Mouse (Mus musculus): ENCODE measurements around the gene Tax1bp3.

The Tax1bp3 gene

DNA sequence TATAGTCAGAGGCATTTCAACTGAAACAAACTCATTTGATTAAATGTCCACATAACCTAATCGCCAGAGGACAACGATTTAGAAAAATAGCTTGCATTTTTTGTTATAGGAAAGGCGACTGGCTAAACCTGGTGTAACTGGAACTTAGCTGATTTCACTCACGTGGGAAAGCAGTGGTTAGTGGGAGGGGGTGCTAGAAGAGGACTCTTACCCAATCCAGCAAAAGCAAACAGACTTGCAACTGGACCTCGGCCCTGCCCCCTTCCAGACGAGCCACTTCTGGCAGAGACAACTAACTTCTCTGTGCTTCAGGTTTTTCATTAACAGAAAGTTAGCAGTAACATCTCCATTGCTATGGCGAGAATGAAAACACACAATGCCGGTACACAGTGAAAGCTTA is 1.3 kb upstream of the Tax1bp3 start:
- no peak for DNase-seq (ENCODE audit: low spot score in 2 of 2)

GRCm38 (mm10) chr11:73176186-73176585 is 697 bp upstream of the Tax1bp3 start:
- no peak for DNase-seq (ENCODE audit: low spot score in 2 of 2)

DNA sequence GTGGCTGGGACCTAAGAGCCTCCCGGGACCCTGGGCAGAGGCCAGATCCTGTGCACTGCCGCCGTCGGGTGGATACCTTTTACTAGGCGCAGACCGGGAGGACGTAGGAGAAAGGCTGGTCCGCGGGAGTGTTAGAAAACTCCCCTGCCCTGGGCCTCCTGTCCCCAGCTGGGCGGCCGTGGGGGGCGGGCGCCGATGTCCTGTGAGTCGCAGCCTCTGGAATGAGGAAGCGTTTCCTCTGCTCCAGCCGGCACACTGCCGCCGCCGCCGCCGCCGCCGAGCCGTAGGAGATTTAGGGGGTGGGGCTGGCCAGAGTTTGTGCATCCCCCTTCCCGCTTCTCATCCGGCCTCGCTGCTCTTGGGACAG is 609 bp downstream of the Tax1bp3 start:
- DNase-seq (ENCODE audit: low spot score in 2 of 2): no peak

GRCm38 (mm10) chr11:73177895-73178294 is 1.0 kb downstream of the Tax1bp3 start:
- no peak for DNase-seq (ENCODE audit: low spot score in 2 of 2)

DNA sequence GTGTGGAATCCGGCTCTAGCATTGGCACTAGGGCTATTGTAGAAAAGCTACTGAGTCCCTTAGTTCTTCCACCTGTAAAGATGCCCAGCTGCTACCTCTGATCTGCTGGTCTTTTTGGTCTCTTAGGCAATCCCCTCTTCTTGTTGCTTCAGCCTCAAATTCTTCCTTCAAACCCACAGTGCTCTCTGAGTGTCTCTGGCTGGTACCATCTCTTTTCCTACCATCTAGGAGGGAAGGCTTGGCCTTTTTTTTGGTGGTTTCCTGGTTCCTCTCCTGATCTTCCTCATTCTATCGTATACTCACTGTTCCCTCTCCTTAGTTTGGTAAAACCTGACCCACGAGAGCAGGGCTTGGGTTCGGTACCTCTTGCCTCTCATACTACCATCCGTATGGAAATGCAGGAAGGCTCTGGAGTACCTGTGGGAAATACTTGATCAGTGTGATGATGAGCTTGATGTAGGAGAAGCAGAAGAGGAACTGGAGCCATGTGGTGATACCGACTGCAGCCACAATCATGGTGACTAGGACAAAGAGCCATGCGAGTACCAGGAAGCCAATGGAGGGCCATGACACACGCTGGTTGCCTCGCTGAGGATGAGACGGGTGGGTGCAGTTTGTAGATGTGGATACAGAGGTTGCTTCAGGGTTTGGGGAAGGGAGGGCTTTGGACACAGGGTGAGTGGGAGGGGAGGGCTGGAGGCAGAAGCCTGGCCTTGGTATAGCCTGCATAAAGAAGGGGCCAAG is 9.2 kb downstream of the Tax1bp3 start:
- DNase-seq (ENCODE audit: low spot score in 2 of 2): no peak

DNA sequence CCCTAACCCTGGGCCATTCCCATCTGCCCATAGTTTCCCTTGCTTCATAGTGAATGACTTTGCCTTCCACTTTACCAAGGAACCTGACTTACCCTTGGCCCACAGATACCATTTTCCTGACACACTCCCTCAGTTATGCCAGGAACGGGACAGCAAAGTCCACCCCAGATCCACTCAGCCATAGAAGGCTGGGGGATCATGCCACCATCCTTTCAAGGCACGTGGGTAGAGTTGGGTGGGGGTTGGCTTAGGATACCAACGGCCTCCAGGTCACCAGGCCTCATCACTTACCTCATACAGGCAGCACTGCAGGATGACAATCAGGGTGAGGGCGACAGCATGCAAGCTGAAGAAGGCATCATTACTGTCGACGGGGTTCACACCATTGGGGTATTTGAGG is 10.3 kb downstream of the Tax1bp3 start:
- DNase-seq (ENCODE audit: low spot score in 2 of 2): no peak

- no peak for DNase-seq (ENCODE audit: low spot score in 2 of 2)
Measured at GRCm38 (mm10) chr11:73193047-73193446, 16.2 kb downstream of the Tax1bp3 start.

DNA sequence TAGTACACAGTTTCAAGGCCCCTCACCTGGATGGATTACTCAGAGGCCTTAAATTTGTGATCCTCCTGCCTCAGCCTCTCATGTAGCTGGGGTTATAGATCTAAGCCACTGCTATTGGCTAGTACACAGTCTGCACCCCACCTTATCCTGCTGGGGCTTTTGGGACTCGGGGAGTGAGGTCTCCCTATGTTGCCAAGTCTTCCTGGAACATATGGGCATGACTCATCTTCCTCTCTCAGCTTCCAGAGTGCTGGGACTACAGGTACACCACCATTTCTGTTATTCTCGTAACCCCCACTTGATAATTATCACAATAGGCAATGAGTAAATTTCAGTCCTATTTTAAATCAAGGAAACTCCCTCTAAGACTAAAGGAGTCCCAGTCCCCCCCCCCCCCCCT is 17.6 kb downstream of the Tax1bp3 start:
- DNase-seq (ENCODE audit: low spot score in 2 of 2): no peak

DNA sequence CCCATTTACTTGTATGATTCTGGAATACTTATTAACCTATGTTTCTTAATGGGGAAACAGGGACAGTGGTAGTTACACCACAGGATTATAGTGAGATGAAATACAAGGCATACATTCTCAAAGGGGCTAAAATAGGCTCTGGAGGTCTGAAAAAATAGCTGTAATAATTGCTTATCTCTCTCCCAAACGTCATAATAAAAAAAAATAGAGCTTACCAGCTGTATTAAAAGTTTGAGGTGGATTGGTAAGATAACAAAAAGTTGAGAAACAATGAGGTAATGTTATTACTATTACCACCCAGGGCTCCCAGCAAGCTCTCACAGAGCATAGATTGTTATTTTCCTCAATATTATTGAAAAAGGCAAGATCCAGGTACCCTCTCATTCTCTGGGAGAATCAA is 21.3 kb downstream of the Tax1bp3 start:
- no peak for DNase-seq (ENCODE audit: low spot score in 2 of 2)

DNA sequence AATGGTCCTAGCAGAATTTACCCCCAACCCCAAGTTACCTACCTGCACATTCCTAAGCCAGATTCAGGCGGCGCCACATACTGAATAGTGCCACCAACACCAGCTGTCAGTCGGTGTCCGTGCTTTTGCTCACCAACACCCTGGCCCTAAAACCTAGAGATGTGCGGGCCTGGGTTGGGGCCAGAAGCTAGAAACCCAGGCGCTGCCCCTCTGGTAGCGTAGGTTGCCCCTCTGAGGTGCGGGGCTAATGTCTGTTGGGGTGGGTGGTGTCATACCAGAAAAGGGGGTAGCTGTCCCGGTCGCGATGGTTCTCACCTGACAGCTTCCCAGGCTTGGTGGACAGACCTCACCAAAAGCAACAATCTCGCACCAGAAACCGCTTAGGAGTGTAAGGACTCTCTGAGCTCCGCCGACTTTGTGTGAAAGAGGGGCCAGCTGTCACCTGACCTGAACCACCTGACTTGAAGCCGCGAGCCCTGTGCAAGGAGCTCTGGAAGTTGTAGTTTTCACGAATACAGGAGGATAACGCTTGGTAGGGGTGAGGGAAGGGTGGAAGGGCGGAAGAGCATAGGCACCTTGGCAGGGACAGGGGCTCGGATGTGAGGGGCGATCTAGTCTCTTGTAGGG is 21.8 kb downstream of the Tax1bp3 start, which contains the start of gene Ctns:
Gene Ctns (minus strand): TSS at position 440 of the 627 bp plus-strand sequence.
- DNase-seq (ENCODE audit: low spot score in 2 of 2): peak; percentile 81 to 85

DNA sequence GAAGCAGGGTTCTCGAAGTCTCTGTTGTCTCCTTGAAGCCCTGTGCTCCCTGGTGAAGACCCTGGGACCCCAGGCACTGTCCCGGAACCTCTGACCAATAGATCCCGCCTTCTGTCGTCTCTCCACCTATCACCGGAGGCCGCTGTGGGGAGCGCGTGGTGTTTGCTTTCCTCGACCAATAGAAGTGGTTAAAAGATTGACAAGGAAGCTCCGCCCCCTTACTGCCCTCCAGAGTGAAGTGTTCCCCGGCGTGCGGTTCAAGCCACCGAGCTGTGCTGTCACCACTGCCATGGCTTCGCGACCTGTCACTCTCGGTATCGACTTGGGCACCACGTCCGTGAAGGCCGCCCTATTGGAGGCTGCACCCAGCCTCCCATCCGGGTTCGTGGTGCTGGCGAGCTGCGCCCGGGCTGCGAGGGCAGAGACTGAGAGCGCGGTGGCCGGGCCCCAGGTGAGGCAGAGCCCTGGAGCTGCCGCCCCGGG is 22.4 kb downstream of the Tax1bp3 start, which contains the start of gene Shpk:
Gene Shpk (plus strand): TSS at position 231 of the 483 bp plus-strand sequence.
- DNase-seq (ENCODE audit: low spot score in 2 of 2): peak; percentile 94 to 95

- no peak for DNase-seq (ENCODE audit: low spot score in 2 of 2)
Measured at GRCm38 (mm10) chr11:73199879-73200278, 23.0 kb downstream of the Tax1bp3 start.

DNA sequence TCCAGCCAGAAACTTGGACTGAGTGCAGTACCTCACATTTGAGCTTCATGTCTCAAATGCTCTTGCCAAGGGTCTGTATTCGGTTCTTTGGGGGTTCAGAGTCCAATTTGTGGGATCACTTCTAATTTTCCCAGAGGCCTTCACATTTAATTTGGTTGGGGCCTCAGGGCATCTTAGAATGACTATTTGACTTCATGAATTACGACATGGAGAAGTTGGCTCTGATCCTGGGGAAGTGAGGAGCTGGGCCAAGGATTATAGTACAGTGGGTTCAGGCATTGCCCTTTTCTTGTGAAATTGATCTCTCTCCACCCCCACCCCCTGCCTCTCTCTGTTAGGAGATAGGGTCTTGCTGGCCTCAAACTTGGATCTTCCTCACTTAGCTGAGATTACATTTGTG is 24.1 kb downstream of the Tax1bp3 start:
- no peak for DNase-seq (ENCODE audit: low spot score in 2 of 2)

- no peak for DNase-seq (ENCODE audit: low spot score in 2 of 2)
Measured at GRCm38 (mm10) chr11:73201597-73201996, 24.7 kb downstream of the Tax1bp3 start.

GRCm38 (mm10) chr11:73203895-73204294 is 27.0 kb downstream of the Tax1bp3 start:
- no peak for DNase-seq (ENCODE audit: low spot score in 2 of 2)

DNA sequence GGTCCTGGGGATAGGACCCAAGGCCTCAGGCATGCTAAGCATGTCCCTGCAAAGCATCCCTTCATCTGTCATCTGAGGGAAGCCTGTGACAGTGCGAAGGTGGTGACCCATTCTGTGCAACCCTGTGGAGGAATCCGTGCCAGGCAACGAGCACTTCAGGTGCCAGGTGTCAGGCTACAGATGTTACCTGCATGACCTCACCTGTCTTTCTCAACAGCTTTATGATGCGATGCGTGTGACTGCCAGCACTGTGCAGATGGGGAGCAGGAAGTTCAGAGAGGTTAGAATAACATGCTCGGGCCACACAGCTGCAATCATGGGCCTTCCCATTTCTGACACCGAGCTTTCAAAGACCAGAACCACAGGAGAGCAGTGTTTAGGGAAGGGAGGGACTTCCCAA is 28.3 kb downstream of the Tax1bp3 start:
- DNase-seq (ENCODE audit: low spot score in 2 of 2): no peak

GRCm38 (mm10) chr11:73207621-73208020 is 30.7 kb downstream of the Tax1bp3 start:
- no peak for DNase-seq (ENCODE audit: low spot score in 2 of 2)

DNA sequence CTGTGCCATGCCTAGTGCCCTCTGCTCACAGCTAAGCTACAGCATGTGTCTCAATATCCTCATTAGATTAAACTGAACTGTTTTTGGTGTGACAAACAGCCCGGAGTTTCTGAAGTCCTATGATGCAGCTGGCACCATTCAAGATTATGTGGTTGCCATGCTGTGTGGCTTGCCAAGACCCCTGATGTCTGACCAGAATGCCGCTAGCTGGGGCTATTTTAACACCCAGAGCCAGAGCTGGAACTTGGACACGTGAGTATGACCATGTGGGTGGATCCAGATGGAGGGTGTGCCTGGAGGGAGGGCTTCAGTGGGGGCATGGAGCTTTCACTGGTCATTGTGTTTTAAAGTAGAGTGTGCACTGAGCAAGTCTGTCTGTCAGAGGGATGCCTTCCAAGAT is 37.1 kb downstream of the Tax1bp3 start:
- no peak for DNase-seq (ENCODE audit: low spot score in 2 of 2)

DNA sequence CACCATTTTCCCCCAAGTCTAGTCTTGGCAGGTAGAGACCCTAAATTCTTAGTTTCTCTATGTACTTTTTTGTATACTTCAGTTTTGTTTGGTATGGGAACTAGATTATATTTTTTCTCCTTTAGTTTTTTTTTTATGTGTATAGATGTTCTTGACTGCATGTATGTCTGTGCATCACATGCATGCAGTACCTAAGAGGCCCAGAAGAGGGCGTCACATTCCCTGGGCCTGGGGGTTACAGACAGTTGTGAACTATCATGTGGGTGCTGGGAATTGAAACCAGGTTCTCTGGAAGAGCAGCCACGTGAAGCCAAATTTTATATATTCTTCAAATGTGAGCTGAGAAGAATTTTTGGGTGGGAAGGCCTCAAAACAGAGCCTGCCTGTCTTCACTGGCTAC is 42.8 kb downstream of the Tax1bp3 start:
- DNase-seq (ENCODE audit: low spot score in 2 of 2): no peak

DNA sequence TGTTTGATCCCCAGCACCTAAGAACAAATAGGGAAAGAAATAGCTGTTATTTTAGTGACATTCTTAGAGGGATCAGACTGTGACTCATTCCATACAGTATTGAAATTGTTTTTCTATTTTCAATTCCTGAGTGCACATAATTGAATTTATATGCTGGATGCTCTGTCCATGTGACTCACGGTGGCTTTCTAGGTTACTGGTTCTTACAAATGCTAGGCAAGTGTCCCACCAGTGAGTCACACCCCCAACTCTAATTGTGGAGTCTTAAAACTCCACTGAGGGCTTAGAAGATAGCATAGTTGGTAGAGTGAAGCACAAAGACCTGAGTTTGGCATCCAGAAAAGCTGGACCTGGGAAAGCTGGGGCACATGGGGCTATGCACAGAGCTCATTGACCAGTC is 43.8 kb downstream of the Tax1bp3 start:
- DNase-seq (ENCODE audit: low spot score in 2 of 2): no peak

GRCm38 (mm10) chr11:73222846-73223245 is 46.0 kb downstream of the Tax1bp3 start:
- no peak for DNase-seq (ENCODE audit: low spot score in 2 of 2)

DNA sequence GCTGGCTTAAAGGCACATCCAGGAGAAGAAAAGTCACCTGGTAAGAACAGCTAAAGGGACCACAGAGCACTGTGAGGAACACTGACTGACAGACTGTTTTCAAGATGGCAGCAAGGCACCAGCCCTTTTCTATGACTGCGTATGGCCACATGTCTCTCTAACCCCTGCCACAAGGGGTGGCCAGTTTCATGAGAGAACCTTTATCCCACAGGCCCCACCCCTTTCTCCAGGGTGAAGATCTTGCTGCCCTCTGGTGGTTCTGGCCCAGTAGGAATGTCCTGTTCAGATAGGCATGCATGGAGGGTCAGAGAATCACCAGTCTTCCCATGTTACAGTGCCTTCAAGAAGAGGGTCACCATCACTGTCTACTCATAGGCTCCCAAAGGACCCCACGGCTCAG is 47.1 kb downstream of the Tax1bp3 start:
- no peak for DNase-seq (ENCODE audit: low spot score in 2 of 2)

GRCm38 (mm10) chr11:73225856-73226255 is 49.0 kb downstream of the Tax1bp3 start:
- no peak for DNase-seq (ENCODE audit: low spot score in 2 of 2)
